Mouse (Mus musculus) limb, embryonic 15.5 days (tissue): ENCODE measurements around the gene Cmtr1. TPM values are rescaled to one million over a fixed set of nuclear protein-coding genes. Genes with fewer than 3 reads are reported as not detected.

Experiments
- ATAC-seq: fragments of 200-750 bp; cut with Nextera tagmentation; 2 replicates; pipeline ENCODE4 v1.8.0; 2017; ENCODE audit warnings: low read depth, moderate TSS enrichment; ENCODE audit not compliant: insufficient number of reproducible peaks, low FRiP score, low TSS enrichment
- H3K27ac ChIP-seq: fragments of 300-500 bp; sonication (generic); 2 replicates; pipeline ENCODE4 v1.5.1; 2015; ENCODE audit warnings: moderate library complexity, mild to moderate bottlenecking, inconsistent platforms
- H3K27me3 ChIP-seq: fragments of 300-500 bp; sonication (generic); 2 replicates; pipeline ENCODE4 v1.6.1; 2015; ENCODE audit warnings: inconsistent platforms
- H3K36me3 ChIP-seq: fragments of 300-500 bp; sonication (generic); 2 replicates; pipeline ENCODE4 v1.6.1; 2015; ENCODE audit warnings: inconsistent platforms
- H3K4me1 ChIP-seq: fragments of 300-500 bp; sonication (generic); 2 replicates; pipeline ENCODE4 v1.6.1; 2015; ENCODE audit warnings: inconsistent platforms
- H3K4me2 ChIP-seq: fragments of 300-500 bp; sonication (generic); 2 replicates; pipeline ENCODE4 v1.6.1; 2015; ENCODE audit warnings: mild to moderate bottlenecking, inconsistent platforms
- H3K4me3 ChIP-seq: fragments of 300-500 bp; sonication (generic); 2 replicates; pipeline ENCODE4 v1.5.1; 2015; ENCODE audit warnings: mild to moderate bottlenecking, inconsistent platforms
- H3K9ac ChIP-seq: fragments of 300-500 bp; sonication (generic); 2 replicates; pipeline ENCODE4 v1.6.1; 2015; ENCODE audit warnings: inconsistent platforms
- H3K9me3 ChIP-seq: fragments of 300-500 bp; sonication (generic); 2 replicates; pipeline ENCODE4 v1.6.1; 2016; ENCODE audit warnings: inconsistent platforms
- WGBS: fragments of 180-500 bp; shearing (Covaris S2); methylation state at CpG from one replicate; pipeline ENCODE4 v1.1.7; 2015; 5-methylcytosine and 5-hydroxymethylcytosine counted together
- polyA plus RNA-seq: library from polyadenylated mRNA; unstranded; fragments of >200 nt; fragmentation: Nextera tagmentation; extraction: Ambion mirVana; gene quantifications from 2 replicates; pipeline ENCODE4 v1.2.1, GENCODE M21; 2015

Cmtr1 gene
- polyA plus RNA-seq, 1 experiment from 2014 or later, result 110 TPM

DNA sequence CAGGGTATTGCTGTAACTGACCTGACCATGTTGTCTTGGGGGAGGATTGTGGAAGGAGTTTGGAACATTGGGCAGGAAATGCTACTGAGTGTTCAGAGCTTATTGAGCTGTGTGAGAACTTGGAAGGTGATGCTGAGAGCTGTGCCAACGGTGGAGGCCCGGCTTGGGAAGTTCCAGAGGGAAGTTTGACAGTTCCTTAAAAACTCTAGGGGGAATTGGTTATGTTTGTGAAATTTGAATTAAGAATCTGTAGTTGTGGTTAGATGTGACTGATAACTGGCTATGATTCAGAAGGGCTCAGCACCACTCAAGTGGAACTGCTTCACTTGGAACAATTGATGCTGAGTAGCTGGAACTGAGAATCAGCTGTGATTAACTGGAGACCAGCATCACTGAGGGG lies 10.6 kb downstream of the Cmtr1 start:
- ATAC-seq, result no peak
- 76% methylated on average over 2 of the region's 2 CpGs for WGBS
- no peaks in the 10 kb centered on the region for H3K9me3 ChIP-seq
- H3K9ac ChIP-seq, result no peak overlapping the region
- no peak overlapping the region for H3K4me3 ChIP-seq
- peaks cover 4% of the 10 kb centered on the region; the same call in 1 of the 2 replicates for H3K4me1 ChIP-seq
- no peaks in the 10 kb centered on the region for H3K27me3 ChIP-seq
- peaks cover 66% of the 10 kb centered on the region for H3K36me3 ChIP-seq
- no peak overlapping the region for H3K27ac ChIP-seq
- H3K4me2 ChIP-seq, result no peak overlapping the region

DNA sequence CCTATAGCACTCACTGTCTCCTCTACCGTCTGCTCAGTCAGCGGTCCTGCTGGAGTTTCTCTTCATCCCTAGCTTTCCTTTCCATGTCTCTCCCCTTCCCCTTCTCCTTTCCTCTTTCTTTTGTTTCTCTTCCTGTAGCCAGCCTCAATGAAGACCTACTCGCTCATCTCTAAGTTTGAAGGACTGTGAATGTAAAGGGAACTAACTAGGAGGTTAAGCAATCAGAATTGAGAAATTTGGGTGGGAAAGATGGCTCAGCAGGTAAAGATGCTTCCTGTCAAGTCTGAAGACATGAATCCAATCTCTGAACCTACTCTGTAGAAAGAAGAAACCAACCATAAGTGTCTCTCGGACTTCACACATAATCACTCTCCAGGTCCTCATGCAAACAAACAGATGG lies 12.9 kb downstream of the Cmtr1 start:
- no peak overlapping the region for H3K9ac ChIP-seq
- no peaks in the 10 kb centered on the region for H3K27me3 ChIP-seq
- no peaks in the 10 kb centered on the region for H3K9me3 ChIP-seq
- no peak overlapping the region for H3K4me3 ChIP-seq
- peaks cover 4% of the 10 kb centered on the region; the same call in 1 of the 2 replicates for H3K4me1 ChIP-seq
- peaks cover 76% of the 10 kb centered on the region for H3K36me3 ChIP-seq
- no peak overlapping the region for H3K4me2 ChIP-seq
- 89% methylated on average over 4 of the region's 4 CpGs for WGBS
- H3K27ac ChIP-seq, result no peak overlapping the region
- ATAC-seq, result no peak

DNA sequence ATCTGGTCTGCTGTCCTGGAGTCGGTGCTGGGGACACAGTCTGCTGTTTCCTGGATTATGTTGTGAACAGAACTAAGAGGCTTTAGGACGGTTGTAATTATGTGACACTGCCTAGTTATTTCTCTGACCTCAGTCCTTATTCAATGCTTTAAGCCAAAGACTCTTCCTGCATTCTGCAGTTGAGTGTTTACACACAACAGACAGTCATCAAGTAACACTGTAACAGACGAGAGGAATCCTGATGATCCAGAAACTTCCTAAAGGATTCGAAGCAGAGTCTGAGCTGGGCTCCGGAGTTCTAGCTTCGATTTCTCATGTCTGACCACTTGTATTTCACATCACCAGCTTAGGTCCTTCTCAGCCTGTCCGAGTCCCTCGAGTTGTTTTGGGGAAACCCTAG lies 18.1 kb downstream of the Cmtr1 start:
- no peak for ATAC-seq
- H3K36me3 ChIP-seq, result peaks cover 96% of the 10 kb centered on the region

DNA sequence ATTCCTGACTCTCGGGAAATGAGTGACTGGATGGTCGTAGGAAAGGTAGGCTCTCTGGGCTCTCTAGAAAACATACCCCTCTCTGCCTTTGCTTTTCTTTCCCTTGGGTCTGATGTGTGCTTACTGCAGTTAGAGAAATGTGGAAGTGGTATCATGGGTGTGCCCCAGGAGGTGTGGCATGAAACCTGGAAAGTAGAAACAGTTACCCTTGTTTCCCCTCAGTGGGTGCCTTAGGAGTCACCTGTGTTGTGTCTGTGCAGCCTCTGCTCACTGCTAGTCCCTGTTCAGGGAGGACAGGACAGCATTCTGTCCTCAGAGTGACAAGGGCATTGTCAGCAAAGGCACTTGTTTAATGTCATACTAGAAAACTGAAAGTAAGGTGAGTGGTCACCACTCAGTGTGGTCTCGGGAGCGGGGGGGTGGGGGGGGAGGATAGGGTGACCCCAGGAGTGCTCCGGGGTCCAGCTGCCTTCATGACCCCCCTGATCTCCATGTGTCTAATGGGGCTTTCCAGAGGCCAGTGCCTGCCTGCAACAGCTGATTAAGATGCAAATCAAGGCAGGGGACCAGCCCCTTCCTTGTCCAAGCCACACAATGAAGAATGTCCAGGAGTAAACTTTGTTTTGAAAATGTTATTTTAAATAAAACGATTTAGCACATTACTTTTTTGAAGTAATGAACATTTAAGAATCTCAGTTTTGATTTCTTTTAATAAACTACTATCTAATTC lies 18.8 kb downstream of the Cmtr1 start:
- no peaks in the 10 kb centered on the region for H3K9me3 ChIP-seq
- no peak overlapping the region for H3K27ac ChIP-seq
- peaks cover 95% of the 10 kb centered on the region for H3K36me3 ChIP-seq
- H3K4me1 ChIP-seq, result no peaks in the 10 kb centered on the region
- H3K27me3 ChIP-seq, result no peaks in the 10 kb centered on the region
- H3K4me2 ChIP-seq, result no peak overlapping the region
- 84% methylated on average over 6 of the region's 6 CpGs for WGBS
- H3K4me3 ChIP-seq, result no peak overlapping the region
- H3K9ac ChIP-seq, result no peak overlapping the region
- no peak for ATAC-seq

More for the DNA sequence above, 18.1 kb downstream of the Cmtr1 start:
- no peaks in the 10 kb centered on the region for H3K4me1 ChIP-seq
- H3K27ac ChIP-seq, result no peak overlapping the region
- WGBS, result 87% methylated on average over 8 of the region's 8 CpGs
- no peak overlapping the region for H3K4me3 ChIP-seq
- H3K27me3 ChIP-seq, result no peaks in the 10 kb centered on the region
- no peak overlapping the region for H3K4me2 ChIP-seq
- no peaks in the 10 kb centered on the region for H3K9me3 ChIP-seq
- no peak overlapping the region for H3K9ac ChIP-seq

DNA sequence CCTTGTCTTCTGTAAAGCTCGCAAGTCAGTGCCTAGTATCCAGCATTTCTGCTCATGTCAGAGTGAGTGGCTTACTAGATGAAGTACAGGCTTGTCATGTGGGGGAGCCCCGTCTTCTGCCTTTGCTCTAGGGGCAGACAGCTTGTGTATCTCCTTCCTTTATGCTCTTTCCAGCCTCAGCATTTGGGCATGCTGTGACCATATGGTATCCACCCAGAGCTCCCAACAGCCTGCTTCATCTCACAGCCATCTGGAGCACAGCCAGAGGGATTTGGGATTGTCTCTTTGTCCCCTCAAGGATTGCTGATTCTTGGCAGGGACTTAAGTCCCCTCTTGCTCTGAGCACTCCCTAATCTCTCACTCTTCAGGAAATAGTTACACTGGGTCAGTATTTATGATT lies 19.8 kb downstream of the Cmtr1 start:
- WGBS, result 73% methylated on average over 2 of the region's 2 CpGs
- H3K4me1 ChIP-seq, result no peaks in the 10 kb centered on the region
- H3K4me2 ChIP-seq, result no peak overlapping the region
- no peaks in the 10 kb centered on the region for H3K9me3 ChIP-seq
- 0 out of 2 replicates have a peak overlapping the region, but pooled peaks have one; percentile 33 for H3K27ac ChIP-seq
- peaks cover 95% of the 10 kb centered on the region for H3K36me3 ChIP-seq
- no peak for ATAC-seq
- H3K4me3 ChIP-seq, result no peak overlapping the region
- H3K27me3 ChIP-seq, result no peaks in the 10 kb centered on the region
- H3K9ac ChIP-seq, result no peak overlapping the region

DNA sequence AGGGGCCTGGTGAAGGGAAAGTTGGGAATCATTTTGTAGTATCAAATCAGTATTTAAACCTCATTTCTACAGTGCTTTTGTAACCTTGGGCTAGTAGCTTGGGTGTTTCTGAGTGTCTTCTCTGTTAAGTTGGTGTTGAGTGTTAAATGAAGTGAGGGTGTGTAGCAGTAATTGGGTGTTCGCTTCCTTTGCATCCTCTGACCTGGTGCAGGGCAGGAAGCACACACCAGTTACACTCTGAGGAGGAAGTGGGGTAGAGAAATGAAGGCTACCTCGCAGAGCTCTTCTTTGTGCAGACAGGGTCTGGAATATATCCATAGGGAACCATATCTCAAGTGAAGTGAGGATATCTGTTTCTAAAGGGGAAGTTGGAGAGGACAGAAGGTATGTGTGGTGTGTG lies 20.5 kb downstream of the Cmtr1 start:
- H3K9me3 ChIP-seq, result no peaks in the 10 kb centered on the region
- no peaks in the 10 kb centered on the region for H3K4me1 ChIP-seq
- no peak overlapping the region for H3K27ac ChIP-seq
- no peaks in the 10 kb centered on the region for H3K27me3 ChIP-seq
- H3K9ac ChIP-seq, result no peak overlapping the region
- no peak overlapping the region for H3K4me2 ChIP-seq
- no peak for ATAC-seq
- H3K4me3 ChIP-seq, result no peak overlapping the region
- 79% methylated on average over 2 of the region's 2 CpGs for WGBS
- peaks cover 95% of the 10 kb centered on the region for H3K36me3 ChIP-seq

DNA sequence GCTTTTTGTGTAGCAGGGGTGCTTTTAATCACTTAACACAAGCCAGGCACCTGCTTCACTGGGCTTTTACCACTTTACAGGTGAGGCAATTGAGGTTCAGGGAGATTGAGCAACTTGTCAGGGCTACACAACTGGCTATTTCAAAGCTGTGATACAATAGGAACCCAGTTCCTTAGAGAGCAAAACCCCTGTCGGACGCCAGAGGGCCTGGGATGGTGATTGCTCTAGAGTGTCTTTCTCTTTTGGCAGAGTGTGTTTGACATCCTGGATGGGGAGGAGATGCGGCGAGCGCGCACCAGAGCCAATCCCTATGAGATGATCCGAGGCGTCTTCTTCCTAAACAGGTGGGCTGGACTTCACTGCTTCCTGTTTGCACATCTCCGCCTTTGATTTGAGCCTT lies 21.3 kb downstream of the Cmtr1 start:
- H3K4me2 ChIP-seq, result no peak overlapping the region
- ATAC-seq, result no peak
- H3K4me1 ChIP-seq, result no peaks in the 10 kb centered on the region
- H3K9ac ChIP-seq, result no peak overlapping the region
- 95% methylated on average over 9 of the region's 9 CpGs for WGBS
- no peak overlapping the region for H3K4me3 ChIP-seq
- H3K9me3 ChIP-seq, result no peaks in the 10 kb centered on the region
- no peak overlapping the region for H3K27ac ChIP-seq
- peaks cover 95% of the 10 kb centered on the region for H3K36me3 ChIP-seq
- no peaks in the 10 kb centered on the region for H3K27me3 ChIP-seq

DNA sequence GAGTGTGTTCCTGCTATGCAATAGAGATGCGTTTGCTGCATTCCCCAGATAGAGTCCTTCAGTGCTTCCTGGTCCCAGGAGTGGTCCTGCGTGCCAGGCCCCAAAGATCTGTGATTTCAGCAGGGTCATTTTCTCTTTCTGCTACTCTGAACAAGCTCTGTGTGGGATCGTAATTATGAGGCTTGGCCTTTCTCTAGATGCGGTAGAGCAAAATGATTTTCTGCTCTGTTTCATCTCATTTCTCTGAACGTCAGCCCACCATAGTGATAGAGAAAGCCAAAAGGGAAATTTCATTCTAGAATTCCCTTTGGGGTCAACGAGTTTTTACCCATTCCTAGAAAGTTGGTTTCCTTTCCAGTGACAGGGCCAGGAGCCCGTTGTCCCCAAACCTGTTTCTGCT lies 21.9 kb downstream of the Cmtr1 start:
- ATAC-seq, result no peak
- H3K4me3 ChIP-seq, result no peak overlapping the region
- no peaks in the 10 kb centered on the region for H3K27me3 ChIP-seq
- WGBS, result 88% methylated on average over 7 of the region's 7 CpGs
- peaks cover 95% of the 10 kb centered on the region for H3K36me3 ChIP-seq
- H3K27ac ChIP-seq, result no peak overlapping the region
- H3K4me2 ChIP-seq, result no peak overlapping the region
- H3K9ac ChIP-seq, result no peak overlapping the region
- H3K4me1 ChIP-seq, result no peaks in the 10 kb centered on the region
- H3K9me3 ChIP-seq, result no peaks in the 10 kb centered on the region

DNA sequence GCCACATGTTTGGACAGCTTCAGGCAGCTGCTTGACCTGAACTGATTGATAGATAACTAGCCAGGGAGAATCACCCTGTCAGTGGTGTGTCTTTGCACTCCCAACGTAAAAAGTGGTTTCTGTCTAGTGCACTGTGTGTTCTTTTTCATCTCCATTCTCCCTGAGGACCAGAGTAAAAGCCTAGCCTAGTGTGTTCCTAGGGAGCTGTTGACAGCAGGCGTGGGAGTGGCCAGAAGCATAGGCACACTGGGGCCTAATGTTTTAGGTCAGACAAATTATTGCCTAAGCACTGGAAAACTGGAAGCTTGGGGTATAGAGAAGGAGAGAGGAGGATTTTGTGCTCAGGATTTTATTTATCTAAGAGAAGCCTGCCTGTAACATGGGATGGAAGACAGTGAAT lies 22.7 kb downstream of the Cmtr1 start:
- no peak overlapping the region for H3K4me3 ChIP-seq
- H3K27me3 ChIP-seq, result no peaks in the 10 kb centered on the region
- no peaks in the 10 kb centered on the region for H3K4me1 ChIP-seq
- no peak overlapping the region for H3K4me2 ChIP-seq
- H3K9ac ChIP-seq, result no peak overlapping the region
- H3K36me3 ChIP-seq, result peaks cover 94% of the 10 kb centered on the region
- H3K9me3 ChIP-seq, result no peaks in the 10 kb centered on the region
- H3K27ac ChIP-seq, result no peak overlapping the region
- no peak for ATAC-seq
- 75% methylated on average over 2 of the region's 2 CpGs for WGBS

DNA sequence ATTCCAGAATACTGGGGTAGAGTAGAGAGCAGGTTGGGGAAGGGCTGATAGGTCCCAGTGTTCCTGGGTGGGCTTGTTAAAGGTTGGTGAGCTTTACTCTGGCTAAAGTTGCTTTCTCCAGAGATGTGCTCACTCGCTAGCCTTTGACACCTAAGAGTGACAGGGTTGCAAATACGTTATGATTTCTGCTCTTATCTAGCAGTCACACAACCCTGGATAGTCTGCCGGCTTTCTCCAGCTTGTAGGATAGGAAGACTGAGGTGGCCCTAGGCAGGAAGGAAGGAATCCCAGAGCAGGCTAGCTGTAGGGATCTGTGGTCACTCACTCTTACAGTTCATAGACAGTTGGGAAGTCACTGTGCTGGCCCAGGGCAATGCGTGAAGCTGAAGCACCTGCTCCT lies 23.9 kb downstream of the Cmtr1 start:
- Histone ChIP-seq H3K9ac (no peak overlapping the region), H3K4me3 (no peak overlapping the region), H3K36me3 (peaks cover 90% of the 10 kb centered on the region), H3K9me3 (no peaks in the 10 kb centered on the region), H3K27ac (no peak overlapping the region), H3K4me2 (no peak overlapping the region), H3K27me3 (no peaks in the 10 kb centered on the region), H3K4me1 (no peaks in the 10 kb centered on the region)
- ATAC-seq, result no peak
- WGBS, result 98% methylated on average over 4 of the region's 4 CpGs

DNA sequence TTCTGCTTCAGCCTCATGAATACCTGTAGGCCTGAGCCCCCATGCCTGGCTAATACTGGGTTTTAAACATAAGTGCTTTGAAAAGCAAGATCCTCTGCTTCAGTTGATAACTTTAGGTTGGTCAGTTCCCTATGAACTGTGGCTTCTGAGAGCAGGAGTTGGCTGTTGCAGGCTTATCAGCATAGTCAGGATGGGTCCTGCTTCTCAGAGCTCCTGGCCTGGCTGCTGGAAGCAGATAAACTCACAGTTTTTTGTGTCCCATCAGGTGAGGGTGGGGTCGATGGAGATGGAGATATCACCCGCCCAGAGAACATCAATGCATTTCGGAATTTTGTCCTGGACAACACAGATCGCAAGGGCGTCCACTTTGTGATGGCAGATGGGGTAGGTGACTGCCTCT lies 26.4 kb downstream of the Cmtr1 start:
- WGBS, result 93% methylated on average over 5 of the region's 5 CpGs
- no peaks in the 10 kb centered on the region for H3K27me3 ChIP-seq
- ATAC-seq, result no peak
- H3K4me3 ChIP-seq, result no peak overlapping the region
- peaks cover 91% of the 10 kb centered on the region for H3K36me3 ChIP-seq
- H3K4me1 ChIP-seq, result no peaks in the 10 kb centered on the region
- H3K9ac ChIP-seq, result no peak overlapping the region
- H3K27ac ChIP-seq, result no peak overlapping the region
- H3K9me3 ChIP-seq, result no peaks in the 10 kb centered on the region
- H3K4me2 ChIP-seq, result no peak overlapping the region

DNA sequence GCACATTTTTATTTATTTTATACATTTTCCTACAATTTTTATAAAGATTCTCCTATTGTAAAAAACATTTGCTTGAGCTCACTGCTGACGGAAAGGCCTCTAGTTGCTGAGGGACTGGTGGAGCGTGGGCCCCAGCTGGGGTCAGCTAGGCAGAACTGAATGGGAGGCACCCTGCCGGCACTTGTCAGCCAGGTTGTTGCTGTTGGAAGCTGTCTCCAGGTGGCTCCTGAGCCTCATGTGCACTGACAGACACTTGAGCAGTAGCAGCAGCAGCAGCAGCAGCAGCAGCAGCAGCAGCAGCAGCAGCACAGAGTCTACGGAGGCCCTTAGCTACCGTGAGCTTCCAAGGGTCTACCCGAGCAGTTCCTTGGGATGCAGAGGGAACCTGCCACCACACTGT lies 27.0 kb downstream of the Cmtr1 start:
- no peaks in the 10 kb centered on the region for H3K9me3 ChIP-seq
- peaks cover 87% of the 10 kb centered on the region for H3K36me3 ChIP-seq
- no peak for ATAC-seq
- H3K4me1 ChIP-seq, result no peaks in the 10 kb centered on the region
- no peak overlapping the region for H3K4me2 ChIP-seq
- no peak overlapping the region for H3K9ac ChIP-seq
- H3K27me3 ChIP-seq, result no peaks in the 10 kb centered on the region
- H3K27ac ChIP-seq, result no peak overlapping the region
- 86% methylated on average over 6 of the region's 6 CpGs for WGBS
- H3K4me3 ChIP-seq, result no peak overlapping the region

DNA sequence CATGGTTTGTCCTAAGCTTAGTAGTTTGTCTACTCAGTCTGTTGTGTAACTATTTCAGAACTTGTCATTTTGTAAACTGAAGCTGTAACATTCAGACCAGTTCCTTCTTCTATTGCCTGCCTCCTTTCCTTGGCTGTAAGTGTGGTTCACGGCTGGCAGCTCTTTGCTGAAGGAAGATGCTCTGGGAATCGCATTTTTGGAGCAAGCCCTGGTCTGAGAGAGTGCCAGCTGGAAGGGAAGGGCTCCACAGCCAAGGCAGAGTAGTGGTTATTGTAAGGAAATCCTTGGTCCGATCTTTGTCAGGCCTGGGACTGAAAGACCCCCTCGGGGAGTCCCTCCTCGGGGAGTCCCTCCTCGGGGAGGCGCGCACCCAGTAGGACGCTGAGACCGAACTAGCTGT lies 28.2 kb downstream of the Cmtr1 start:
- Histone ChIP-seq H3K36me3 (peaks cover 77% of the 10 kb centered on the region), H3K27me3 (no peaks in the 10 kb centered on the region), H3K4me2 (no peak overlapping the region), H3K9ac (no peak overlapping the region), H3K9me3 (no peaks in the 10 kb centered on the region), H3K4me1 (no peaks in the 10 kb centered on the region), H3K4me3 (no peak overlapping the region), H3K27ac (no peak overlapping the region)
- ATAC-seq, result no peak
- 88% methylated on average over 10 of the region's 10 CpGs for WGBS
